Mouse (Mus musculus) CD8-positive naive resting alpha-beta T cell, adult 2 months (primary cell): ENCODE measurements around the gene Pak3.

Experiments used
- DNase-seq, 2 experiments: peaks; one replicate each; pipeline ENCODE4 v3.0.0; 2022; ENCODE audit warnings: low read depth in 2 of 2, low spot score in 2 of 2

Pak3 gene

DNA sequence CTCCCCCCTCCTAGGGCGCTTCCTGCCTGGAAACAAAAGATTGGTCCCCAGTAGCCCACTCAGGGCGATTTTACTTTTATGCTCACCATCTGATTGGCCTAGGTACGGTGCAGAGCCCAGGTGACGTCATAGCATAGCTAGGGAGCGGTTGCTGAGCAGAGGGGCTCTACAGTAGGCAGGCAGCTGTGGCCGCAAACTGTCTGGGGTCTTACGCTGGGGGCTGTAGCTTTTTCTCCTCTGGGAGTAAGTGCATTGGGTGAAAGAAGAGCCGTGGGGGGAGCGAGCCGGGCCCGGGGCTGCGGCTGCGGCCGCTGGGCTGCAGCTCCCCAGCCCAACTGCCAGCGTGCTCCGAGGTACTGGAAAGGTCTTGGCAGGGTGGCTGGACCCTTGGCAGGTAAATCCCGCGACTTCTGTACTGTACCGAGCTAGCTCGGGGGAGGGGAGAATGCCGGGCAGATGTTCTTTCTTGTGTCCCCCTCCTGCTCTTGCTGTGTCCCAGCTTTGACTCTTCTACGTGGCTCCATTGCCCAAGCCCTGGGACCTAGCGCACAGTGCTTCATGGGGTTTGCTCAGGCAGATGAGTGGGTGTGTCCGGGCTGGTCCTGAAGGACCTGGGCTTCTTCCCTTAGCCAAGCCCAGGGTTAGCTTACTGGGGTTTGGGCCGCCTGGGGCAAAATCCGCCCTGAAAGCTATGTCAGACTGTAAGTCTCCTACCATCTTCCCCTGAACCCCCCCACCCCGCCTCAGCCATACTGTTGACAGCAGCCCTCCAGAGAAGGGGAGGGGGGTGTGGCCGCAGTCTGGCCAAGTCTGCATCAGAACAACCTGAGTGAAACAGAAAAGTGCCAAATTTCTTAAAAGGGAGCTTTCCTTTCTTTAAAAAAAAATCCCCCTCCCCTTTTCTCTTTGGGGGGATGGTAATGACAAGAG is 146.1 kb downstream of the Pak3 start:
- DNase-seq = no peak

DNA sequence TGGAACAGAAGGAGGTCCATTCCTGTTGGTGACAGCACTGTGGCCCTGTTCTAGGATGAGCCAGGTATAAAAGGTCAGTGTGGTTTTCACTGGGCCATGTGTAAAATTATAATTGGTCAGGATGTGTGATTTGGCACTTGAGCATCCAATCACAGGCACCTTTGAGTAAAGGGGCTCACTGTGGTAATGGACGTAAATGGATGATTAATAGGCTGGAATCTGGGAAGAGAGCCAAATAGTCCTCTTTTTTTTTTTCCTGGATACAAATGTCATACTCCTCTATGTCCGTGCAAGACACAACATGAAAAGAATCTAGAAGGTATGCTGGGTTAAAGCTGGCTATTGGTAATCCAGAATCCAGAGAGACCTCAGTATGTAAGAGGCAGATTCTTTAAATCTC is 147.4 kb downstream of the Pak3 start:
- no peak for DNase-seq

DNA sequence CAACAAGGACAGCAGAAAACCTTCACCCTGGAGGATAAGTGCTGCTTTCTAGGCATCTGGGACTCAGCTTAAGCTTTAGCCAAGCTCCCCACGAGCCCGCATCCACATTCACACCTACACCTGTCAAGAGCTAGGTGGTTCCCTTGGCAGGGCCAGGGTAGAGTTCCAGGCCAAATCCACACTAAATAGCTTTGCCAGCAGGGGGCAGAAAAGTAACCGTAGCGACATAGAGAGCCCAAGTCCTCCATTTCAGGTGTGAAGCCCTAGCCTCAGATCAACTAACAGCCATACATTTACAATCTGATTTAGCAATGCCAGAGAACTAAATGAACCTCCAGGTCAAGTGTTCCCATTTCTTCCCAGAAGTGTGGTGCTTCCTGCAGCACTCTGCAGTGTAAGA is 148.6 kb downstream of the Pak3 start:
- no peak for DNase-seq

DNA sequence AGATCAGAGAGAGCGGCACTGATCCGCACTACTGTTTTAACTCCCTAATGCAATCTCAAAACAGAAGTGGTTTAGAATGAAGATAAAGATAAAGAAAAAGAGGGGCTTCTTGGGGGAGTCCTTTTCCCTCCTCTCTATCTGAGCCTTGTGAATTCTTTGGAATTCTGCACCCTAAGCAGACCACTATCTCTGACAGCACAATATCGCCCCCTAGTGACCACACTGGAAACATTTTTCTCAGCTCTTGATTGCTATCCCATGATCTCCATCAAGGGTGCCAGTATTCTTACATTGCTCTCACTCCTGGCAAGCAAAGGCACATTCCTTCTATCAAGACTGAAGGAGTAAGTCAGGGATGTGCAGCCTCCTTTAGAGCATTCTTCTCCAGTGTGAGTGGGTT is 149.9 kb downstream of the Pak3 start:
- DNase-seq = no peak

DNA sequence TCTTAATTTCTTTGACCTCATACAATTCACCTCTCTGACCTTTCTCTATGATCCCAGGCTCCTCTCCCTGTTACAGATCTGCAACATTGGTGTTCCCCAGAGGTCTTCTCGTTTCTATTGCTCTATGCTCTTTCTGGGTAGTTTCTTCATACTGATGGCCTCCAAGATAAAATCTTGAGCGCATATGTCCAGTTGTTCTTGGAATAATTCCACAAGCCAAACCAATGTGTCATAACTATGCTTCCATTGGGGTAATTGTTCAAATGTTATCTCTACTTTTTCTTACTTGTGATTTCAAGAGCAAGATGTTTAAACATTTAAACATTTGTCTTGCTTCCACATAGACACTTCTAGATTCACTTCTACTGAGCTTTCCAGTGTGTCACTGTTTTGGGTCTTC is 160.2 kb downstream of the Pak3 start:
- DNase-seq = no peak

DNA sequence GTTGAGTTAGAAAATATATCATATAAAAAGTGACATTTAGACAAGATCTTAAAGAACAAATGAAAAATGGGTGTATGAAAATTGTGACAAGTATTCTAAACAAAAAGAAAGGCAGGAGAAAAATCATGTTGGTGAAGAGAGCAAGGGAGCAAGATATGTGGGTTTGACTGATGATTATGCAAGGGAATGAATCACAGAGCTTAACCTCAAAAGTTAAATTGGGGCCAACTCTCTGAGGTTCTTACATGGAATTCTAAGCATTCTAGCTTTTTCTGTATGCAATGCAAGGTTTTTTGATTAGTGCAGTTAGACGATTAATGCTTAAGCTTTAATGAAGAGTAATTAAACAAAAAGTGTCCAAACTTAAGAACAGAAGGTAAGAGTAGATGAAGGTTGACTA is 203.9 kb downstream of the Pak3 start:
- DNase-seq = no peak

DNA sequence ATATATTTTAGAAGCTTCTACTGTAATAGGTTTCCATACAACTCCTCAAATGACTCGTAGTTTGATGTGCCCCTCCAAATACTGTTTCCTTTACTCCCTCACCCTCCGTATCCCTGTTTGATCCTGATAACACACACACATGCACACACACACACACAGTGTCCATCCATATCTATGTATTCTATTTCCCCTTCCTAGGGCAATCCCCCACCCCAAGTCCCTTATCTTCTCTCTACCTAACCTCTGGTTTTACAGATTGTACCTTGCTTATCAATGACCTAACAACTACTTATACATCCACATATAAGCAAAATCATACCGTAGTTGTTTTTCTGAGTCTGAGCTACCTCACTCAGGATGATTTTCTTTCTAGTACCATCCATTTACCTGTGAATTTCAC is 207.0 kb downstream of the Pak3 start:
- DNase-seq = no peak

DNA sequence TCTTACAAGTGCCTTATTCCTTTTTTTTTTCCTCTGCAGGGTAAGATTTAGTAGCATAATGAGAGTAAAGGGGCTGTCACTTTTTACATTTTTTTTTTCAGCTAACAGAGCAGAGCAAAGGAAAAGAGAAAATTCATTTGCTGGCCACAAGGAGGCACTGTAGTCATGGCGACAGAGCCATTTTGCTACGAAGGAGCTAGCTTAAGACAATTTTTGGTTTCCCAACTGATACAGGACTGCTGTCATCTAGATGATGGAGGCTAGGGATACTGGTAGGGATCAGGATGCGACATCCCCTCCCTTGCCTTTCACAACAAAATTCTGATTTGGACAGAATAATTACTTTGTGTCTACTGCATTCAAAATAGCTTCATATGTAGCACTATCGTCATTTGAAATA is 217.6 kb downstream of the Pak3 start:
- no peak for DNase-seq

DNA sequence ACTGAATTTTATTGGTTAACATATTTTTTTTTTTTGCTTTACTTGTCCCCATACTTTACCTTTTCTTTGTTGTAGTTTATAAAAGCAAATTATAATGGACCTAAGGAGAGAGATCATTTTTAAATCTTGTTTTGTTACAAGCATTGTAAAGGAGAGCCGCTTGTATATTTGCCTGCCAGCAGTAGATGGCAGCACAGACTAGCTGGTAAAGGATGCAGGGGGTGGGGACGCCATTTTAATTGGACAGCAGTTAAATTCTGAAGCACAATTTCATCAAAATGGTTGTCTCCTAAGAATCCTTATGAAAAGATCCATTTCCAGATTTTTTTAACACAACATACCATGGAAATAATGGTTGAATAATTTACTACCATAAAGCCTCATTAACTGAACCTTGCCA is 220.8 kb downstream of the Pak3 start:
- no peak for DNase-seq

DNA sequence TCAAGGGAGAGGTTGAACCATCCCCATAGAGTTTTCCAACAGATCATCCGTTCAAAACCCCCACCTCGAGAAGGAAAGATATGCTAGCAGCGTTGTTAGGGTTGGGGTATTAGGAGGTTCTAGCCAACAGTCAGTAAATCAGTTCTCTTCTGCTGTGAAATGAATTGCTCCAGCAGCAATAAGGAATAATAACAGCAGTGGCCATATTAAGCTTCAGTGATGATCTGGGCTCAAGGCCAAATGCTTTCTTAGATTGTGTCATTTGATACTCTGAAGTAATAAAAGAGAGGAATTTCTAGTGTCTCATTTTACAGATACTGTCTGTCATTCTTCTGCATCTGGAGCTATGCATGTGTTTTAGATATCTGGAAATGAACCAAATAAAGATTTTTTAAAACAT is 244.2 kb downstream of the Pak3 start:
- DNase-seq = no peak

DNA sequence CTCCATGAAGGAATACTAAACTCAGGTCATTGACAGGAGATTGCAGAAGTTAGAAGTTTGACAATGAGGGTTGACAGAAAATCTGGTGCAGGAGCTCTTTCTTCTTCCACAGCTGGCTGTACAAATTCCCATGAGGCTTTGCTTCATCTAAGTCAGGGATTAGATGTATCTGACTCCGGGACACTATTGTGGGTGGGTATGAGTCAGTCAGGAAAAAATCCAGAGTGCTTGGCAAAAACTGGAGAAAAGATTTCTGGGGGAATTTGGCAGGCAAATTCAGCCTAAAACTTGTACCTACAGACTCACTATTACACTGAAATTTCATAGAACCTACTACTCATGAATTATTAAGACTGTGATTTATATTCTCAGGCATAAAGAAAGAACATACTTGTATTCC is 297.6 kb downstream of the Pak3 start:
- DNase-seq = no peak

DNA sequence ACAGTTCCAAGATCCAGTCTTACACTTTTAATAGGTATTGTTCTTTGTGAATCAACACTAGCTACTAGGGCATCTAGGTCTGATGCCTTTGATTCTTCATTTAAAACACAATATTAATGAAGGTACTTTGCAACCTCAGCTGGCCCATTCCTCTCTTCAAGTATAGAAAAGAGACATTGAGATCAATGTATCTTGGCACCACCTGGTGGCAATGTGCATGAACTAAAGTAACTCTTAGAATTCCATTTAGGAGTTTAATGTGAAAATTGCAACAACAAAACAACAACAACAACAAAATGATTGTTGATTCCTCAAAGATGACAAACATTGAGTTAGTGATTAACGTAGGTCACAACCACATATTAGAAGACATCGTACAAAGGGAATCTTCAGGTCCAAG is 300.6 kb downstream of the Pak3 start:
- DNase-seq = no peak

DNA sequence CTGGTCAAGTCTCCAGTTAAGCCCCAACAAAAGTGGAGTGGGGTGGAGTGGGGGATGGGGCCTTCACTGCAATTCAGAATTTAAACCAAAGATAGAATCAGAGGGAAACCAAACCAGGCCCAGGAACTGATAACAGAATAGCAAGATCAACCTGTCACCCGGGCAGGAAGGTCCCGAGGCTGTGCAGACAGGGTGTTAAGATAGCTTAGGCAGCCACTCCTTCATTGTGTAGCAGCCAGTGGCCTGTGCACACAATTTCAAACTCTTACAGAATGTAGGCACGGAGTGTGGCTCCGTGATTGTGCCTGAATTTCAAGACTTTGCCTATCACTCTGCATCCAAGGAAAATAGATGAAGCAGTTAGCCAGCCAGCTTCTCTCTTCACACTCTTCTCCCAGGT is 308.1 kb downstream of the Pak3 start:
- no peak for DNase-seq

DNA sequence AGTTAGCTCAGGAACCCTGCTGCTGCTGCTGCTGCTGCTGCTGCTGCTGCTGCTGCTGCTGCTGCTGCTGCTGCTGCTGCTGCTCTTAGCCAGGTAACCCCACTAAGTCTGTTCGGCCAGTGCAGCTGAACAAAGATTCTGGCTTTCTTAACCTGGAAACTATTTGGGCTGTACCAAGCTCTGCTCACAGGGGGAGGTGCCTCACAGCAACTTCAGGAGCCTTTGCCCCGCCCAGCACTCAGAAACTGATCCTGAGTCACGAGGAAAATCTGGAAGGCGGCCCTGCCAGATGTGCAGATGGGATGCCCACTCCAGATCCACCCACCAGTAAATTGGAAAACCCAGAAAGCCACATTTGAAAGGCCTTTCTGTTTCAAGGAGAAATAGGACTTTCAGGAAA is 308.8 kb downstream of the Pak3 start, which contains the start of gene Capn6:
Capn6 (minus strand) TSS at position 203 of the 400 bp plus-strand sequence.
- DNase-seq = no peak

DNA sequence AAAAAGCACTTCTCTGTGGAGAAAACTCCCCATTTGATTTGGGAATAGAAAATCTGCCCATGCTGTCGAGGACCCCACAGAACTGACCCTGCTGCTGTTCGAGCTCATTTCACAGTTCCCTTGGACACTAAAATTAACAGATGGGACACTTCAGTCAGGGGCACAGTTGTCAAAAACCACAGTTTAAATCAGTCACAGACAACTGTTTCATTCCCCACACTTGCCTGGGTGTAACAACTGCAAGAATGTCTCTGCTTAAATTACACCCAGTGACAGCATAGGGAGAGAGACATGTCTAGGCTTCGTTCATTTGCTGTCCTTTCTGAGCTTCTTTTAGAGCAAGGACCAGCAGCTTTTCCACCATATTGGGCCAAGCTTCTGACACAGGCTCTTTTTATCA is 328.2 kb downstream of the Pak3 start:
- no peak for DNase-seq
